In the genomic region with DNA sequence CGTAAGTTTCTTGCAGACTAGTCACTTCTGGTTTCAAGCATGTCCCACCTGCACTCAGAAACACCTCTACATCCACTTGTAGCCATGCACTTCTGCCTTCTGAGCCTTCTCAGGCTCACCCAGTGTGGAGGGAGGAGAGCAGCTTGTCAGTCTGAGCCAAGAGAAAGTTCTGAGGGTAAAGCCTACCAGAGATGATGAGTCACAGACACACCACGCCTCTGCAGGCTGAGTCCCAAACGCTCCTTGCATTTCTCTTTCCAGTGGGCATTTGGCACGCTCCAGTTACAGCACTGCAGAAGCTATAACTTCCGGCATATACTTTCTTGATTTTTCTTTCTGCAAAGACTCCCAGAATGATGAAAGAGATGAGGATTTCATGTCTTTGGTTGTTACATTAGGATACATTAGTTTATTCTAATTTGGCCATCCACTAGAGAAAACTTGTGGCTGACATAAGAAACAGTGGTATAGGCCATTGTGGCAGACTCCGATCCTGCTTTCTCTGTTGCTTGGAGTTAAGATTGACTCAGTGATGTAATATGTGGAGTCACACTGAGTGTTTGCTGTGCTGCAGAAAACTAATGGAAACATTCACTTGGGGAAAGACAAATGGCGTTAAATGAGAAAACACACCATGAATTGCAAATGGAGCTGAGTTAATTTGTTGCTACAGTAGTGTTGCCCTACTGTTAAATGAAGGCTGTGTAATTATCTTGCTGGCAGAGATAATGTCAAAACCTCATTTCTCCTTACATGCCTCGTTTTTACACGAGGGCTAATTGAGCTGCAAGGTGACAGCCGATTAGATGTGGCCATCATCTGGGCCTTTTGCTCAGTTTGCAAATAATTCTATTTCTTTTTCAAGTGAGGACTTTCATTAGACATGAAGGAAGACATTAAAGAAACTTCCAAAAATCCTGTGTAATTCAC, we compare ENCODE assay signal across 9 mouse cellular contexts. TPM values are rescaled to one million over a fixed set of nuclear protein-coding genes. Genes with fewer than 3 reads are reported as not detected.
A peak's percentile ranks its signal among the peaks of the same experiment; 100 is the strongest.
DNase-seq lines count a peak whose midpoint lies in the region.
"Had no signal": no experiment of that assay in that cellular context is flagged by ENCODE, and none has a peak within 500 bp of the region (broad histone marks: within the 10 kb centered on the region; RNA-seq: fewer than 3 reads in every experiment).

No protein-coding gene starts in this region.

- DNase-seq in adrenal gland, postnatal 10 days, result peak; percentile 36
- DNase-seq in adrenal gland, postnatal 4 days (ENCODE audit: low spot score in 2 of 2), result no peak
- DNase-seq in layer of hippocampus, adult 9-11 months, result peak; percentile 49
- no peak for DNase-seq in layer of hippocampus, postnatal 25 days (ENCODE audit: extremely low spot score in 1 of 2, low spot score in 1 of 2)
- DNase-seq in adrenal gland, postnatal 25 days, result peak; percentile 32
- peak; percentile 9 for DNase-seq in lung, postnatal 25 days (ENCODE audit: low spot score)
- no peak for DNase-seq in spleen, postnatal 36 days (ENCODE audit: low spot score in 2 of 2)
- DNase-seq in yolk sac, embryonic 10.5 days (ENCODE audit: low spot score), result no peak
- DNase-seq: cerebellum, postnatal 14 days had no signal

RNA-seq across cellular contexts. Expression of gene Gpatch2, which starts 55.3 kb away (rescaled TPM):
- 10 to 100 TPM; 18.9 to 24.7 TPM for total RNA-seq in adrenal gland, postnatal 10 days (2021)
- total RNA-seq in adrenal gland, postnatal 4 days (2021), result 10 to 100 TPM; 26.8 to 32.8 TPM
- total RNA-seq in layer of hippocampus, postnatal 25 days (2021), result 10 to 100 TPM; 17.9 to 24.2 TPM
- 26.0 and 29.4 TPM in 2 replicates for total RNA-seq in adrenal gland, postnatal 25 days (2021)

RNA-seq across cellular contexts. Expression of gene Spata17, which starts 55.3 kb away (rescaled TPM):
- 1 to 10 TPM in 1 of 2 experiments, under 1 TPM in 1; 0.84 to 1.6 TPM for total RNA-seq in adrenal gland, postnatal 10 days (2021)
- under 1 TPM in 1 of 2 experiments, not detected in 1; 0.62 TPM for total RNA-seq in adrenal gland, postnatal 4 days (2021)
- under 1 TPM; 0.39 to 0.70 TPM for total RNA-seq in layer of hippocampus, postnatal 25 days (2021)
- 1.3 TPM in 2 replicates for total RNA-seq in adrenal gland, postnatal 25 days (2021)

Comparison
In these comparisons a context has a peak if more than half of its experiments do, and no peak if none do; other contexts are left out.
1. DNase-seq: peak in adrenal gland, postnatal 10 days (single experiment), layer of hippocampus, adult 9-11 months (single experiment), adrenal gland, postnatal 25 days (single experiment) and lung, postnatal 25 days (single experiment); none in adrenal gland, postnatal 4 days (0 of 2), layer of hippocampus, postnatal 25 days (0 of 2), spleen, postnatal 36 days (0 of 2) and yolk sac, embryonic 10.5 days (single experiment).